Mouse (Mus musculus): Measurements from ENCODE around the gene Lars2. TPM values are rescaled to one million over a fixed set of nuclear protein-coding genes. Genes with fewer than 3 reads are reported as not detected.
A peak's percentile ranks its signal among the peaks of the same experiment; 100 is the strongest.
"Not testable (repeated sequence)": the region's sequence is repeated elsewhere in the genome, so short reads cannot be mapped to it uniquely, and the experiment has no call there.

Gene Lars2
- 7,402 and 9,263 TPM in 2 replicates for polyA plus RNA-seq (2012; ENCODE audit: insufficient read depth, insufficient read length, low replicate concordance, missing spikeins)

DNA sequence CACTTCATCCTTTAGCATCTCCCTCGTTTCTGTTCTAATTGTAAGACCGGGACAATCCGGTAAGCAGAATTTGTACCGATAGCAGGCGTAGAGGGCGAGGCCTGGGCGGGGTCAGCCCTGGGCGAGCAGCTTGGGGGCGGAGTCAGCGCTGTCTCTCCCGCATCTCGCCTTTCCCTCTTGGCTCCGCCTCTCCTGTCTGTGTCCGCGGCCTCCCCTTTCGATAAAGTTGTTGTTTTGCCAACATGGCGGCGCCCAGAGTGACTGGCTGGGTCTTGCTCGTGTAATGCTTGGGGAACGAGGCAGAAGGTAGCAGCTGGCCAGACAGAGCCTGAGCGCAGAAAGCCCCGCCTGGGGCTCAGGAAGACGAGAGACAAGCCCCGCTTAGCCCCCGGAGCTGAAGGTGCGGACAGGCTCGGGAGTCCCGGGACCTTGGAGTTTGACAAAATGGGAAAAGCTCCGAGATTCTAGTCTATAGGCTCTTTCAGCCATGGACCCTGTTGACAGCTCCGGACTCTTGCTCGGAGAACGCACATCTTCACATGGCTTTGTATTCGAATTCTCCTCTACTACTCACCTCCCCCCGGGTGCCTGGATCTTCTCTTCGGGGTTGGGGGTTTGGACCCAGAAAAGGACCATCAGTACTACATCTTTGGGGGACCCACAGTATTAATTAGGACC, at the start of gene Lars2:
TSS of gene Lars2 (plus strand) at position 220 of the 678 bp plus-strand sequence.
- WGBS: under 1% methylated on average over 35 of the region's 35 CpGs
- TF ChIP-seq CTCF (IDR thresholded peaks at IDR 0.05; ENCODE audit: insufficient read depth, low read depth, low read length) (no peak), POLR2A (IDR thresholded peaks at IDR 0.05; ENCODE audit: insufficient read depth, low read depth, low read length) (peak; percentile 70)
- Histone ChIP-seq H3K4me1 (ENCODE audit: control insufficient read depth, insufficient read depth, low read length) (peaks cover 2% of the 10 kb centered on the region; the same call in 1 of the 2 replicates), H3K27ac (ENCODE audit: insufficient read depth, low read depth, low read length) (peak within 1 kb of the TSS; percentile 49), H3K4me3 (ENCODE audit: insufficient read depth, low read depth, low read length) (peak within 1 kb of the TSS; percentile 77)

DNA sequence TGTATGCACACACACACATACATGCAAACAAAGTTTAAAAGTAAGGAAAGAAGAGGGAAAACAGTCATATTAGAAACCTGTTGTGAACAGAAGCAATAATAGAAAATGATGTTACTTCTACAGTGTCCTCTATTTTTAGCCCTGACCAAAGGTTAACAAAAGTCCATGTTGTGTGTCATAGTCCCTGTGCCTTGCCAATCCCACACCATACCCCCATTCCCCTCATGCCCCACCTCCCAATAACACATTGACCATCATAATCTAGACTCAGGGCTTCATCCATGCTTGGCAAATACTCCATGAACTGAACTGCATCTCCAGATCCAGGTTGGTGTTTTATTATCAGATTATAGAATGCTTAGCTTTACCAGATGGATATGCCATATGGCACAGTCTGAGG, 40.6 kb upstream of the Lars2 start:
- TF ChIP-seq CTCF (IDR thresholded peaks at IDR 0.05; ENCODE audit: insufficient read depth, low read depth, low read length): no peak
- no peak for TF ChIP-seq POLR2A (IDR thresholded peaks at IDR 0.05; ENCODE audit: insufficient read depth, low read depth, low read length)
- no peak overlapping the region for H3K27ac ChIP-seq (ENCODE audit: insufficient read depth, low read depth, low read length)
- no peak overlapping the region for H3K4me3 ChIP-seq (ENCODE audit: insufficient read depth, low read depth, low read length)
- no peaks in the 10 kb centered on the region for H3K4me1 ChIP-seq (ENCODE audit: control insufficient read depth, insufficient read depth, low read length)

DNA sequence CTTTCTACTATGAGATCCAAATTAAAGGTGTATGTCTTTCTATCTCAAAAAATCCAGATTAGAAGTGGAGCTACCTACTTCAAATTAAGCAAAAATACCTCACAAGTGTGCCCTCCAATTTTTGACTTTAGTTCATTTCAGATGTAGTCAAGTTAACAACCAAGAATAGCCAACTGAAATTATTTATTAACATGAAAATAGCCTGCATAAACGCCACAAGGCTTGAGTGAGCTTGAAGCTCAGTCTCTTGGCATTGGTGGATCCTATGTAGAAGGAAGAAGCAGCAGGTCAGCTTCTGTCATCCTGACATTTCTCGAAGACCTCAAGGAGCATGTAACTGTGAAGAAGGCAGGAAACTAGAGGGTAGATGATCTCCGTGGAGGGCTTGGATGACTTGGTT, 38.4 kb upstream of the Lars2 start:
- H3K4me1 ChIP-seq (ENCODE audit: control insufficient read depth, insufficient read depth, low read length): no peaks in the 10 kb centered on the region
- WGBS: 86% methylated on average over 3 of the region's 3 CpGs
- TF ChIP-seq CTCF (IDR thresholded peaks at IDR 0.05; ENCODE audit: insufficient read depth, low read depth, low read length) (no peak), POLR2A (IDR thresholded peaks at IDR 0.05; ENCODE audit: insufficient read depth, low read depth, low read length) (no peak)
- H3K27ac ChIP-seq (ENCODE audit: insufficient read depth, low read depth, low read length): no peak overlapping the region
- H3K4me3 ChIP-seq (ENCODE audit: insufficient read depth, low read depth, low read length): no peak overlapping the region

DNA sequence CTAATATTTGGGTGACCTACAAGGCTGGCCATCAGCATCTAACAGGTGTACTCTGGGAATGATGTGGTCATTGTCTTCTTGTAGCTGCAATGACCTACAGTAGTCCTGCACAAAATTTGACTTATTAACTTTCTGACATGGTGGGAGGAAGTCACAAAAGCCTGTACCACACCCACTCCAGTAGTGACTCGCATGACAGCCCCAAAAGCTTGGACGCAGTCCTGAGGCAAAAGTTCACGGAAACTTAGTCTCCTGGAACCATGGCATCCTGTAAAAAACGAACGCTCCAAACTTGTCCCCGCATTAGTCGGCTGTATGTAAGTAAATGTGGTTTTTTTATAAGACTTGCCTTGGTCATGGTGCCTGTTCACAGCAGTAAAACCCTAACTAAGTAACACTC, 36.9 kb upstream of the Lars2 start:
- peaks cover 1% of the 10 kb centered on the region for H3K4me1 ChIP-seq (ENCODE audit: control insufficient read depth, insufficient read depth, low read length)
- TF ChIP-seq CTCF (IDR thresholded peaks at IDR 0.05; ENCODE audit: insufficient read depth, low read depth, low read length): no peak
- TF ChIP-seq POLR2A (IDR thresholded peaks at IDR 0.05; ENCODE audit: insufficient read depth, low read depth, low read length): no peak
- WGBS: 94% methylated on average over 7 of the region's 7 CpGs
- no peak overlapping the region for H3K4me3 ChIP-seq (ENCODE audit: insufficient read depth, low read depth, low read length)
- no peak overlapping the region for H3K27ac ChIP-seq (ENCODE audit: insufficient read depth, low read depth, low read length)

DNA sequence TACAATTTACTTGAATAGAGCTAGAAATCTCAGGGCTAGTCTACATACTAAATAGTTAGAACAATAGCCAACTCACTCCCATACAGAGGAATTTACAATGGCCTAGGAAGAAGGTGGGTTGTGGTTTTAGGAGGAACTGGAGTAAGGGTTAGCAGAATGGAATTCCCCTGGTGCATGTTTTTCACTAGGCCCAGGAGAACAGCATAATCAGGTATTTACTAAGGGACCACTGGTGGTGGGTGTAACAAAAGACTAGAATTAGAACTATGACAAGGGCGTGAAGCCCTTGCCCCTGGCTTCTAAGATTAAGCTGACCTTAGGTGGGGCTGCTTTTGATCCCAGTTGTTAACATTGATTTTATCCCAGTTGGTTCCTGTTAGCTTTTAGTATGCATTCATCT, 36.5 kb upstream of the Lars2 start:
- not testable (repeated sequence) for H3K4me1 ChIP-seq (ENCODE audit: control insufficient read depth, insufficient read depth, low read length); H3K4me3 ChIP-seq (ENCODE audit: insufficient read depth, low read depth, low read length); H3K27ac ChIP-seq (ENCODE audit: insufficient read depth, low read depth, low read length)
- 82% methylated on average over 1 of the region's 1 CpGs for WGBS

DNA sequence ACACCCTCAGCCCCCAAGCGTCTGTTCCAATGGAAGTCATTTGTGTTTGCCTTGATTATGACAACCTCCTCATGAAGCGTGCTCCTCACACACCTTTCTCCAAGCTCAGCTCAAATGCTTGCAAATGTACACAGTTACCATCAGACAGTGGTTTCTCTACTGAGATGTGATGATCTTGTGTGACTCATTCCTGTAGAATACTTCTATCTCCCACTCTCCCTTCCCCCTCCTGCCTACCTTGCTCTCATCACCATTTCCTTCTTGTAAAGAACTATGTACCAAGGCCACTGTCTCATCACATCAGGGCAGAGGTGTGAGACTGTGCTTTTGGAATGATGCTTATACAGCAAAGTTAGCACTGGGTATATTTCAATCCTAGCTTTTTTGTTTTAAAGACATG, 33.2 kb upstream of the Lars2 start:
- no peak for TF ChIP-seq POLR2A (IDR thresholded peaks at IDR 0.05; ENCODE audit: insufficient read depth, low read depth, low read length)
- TF ChIP-seq CTCF (IDR thresholded peaks at IDR 0.05; ENCODE audit: insufficient read depth, low read depth, low read length): no peak
- H3K27ac ChIP-seq (ENCODE audit: insufficient read depth, low read depth, low read length): no peak overlapping the region
- WGBS: 89% methylated on average over 2 of the region's 2 CpGs
- H3K4me3 ChIP-seq (ENCODE audit: insufficient read depth, low read depth, low read length): no peak overlapping the region
- peaks cover 11% of the 10 kb centered on the region for H3K4me1 ChIP-seq (ENCODE audit: control insufficient read depth, insufficient read depth, low read length)

DNA sequence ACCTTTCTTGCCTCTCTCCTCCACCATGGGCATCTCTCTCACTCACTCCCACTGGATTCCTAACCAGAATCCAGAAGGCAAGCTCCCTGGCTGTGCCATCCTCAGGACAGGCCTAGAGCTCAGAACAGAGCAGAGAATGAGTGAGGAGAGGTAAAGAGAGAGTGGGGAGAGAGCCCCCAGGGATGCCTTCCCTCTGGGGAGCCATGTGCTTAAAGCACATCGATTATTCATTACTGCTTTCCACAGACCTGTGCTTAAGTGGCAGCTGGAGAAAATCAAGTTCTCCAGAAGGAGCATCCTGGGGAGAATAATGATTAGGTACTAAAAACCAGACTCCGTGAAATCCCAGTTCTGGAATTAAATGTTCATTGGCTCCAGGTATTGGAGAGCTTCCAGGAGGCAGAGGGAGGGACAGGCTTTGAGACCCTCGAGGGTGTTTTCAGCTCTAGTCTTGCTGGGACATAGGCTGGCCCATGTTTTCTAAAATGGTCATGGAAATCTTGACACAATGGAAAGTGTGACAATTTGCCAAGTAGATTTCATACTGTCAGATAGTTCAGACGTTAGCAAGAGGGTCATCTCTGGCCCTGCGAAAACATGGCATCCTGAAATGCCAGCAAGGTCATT, 31.6 kb upstream of the Lars2 start:
- Histone ChIP-seq H3K4me3 (ENCODE audit: insufficient read depth, low read depth, low read length) (no peak overlapping the region), H3K4me1 (ENCODE audit: control insufficient read depth, insufficient read depth, low read length) (peaks cover 13% of the 10 kb centered on the region), H3K27ac (ENCODE audit: insufficient read depth, low read depth, low read length) (no peak overlapping the region)
- no peak for TF ChIP-seq POLR2A (IDR thresholded peaks at IDR 0.05; ENCODE audit: insufficient read depth, low read depth, low read length)
- no peak for TF ChIP-seq CTCF (IDR thresholded peaks at IDR 0.05; ENCODE audit: insufficient read depth, low read depth, low read length)
- WGBS: 37% methylated on average over 5 of the region's 5 CpGs

DNA sequence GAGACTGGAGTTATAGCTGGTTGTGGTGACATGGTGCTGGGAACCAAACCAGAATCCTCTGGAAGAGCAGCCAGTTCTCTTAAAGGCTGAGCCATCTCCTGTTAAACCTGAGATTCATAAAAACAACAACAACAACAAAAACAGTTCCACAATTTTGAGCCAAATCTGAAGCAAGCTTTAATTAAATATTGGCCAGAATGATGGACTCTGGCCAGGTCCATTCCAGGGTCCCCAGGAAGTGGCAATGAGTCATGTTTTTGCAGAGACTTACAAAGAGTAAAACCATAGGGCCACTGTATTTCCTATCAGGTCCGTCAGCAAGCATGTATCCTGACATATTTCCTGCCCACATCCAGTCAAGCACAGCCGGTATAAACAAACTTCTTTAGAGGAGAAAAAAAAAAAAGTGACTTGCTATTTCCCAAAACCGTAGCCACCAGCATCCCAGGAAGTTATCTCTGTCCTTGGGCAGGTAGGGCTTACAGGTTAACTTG, 27.0 kb upstream of the Lars2 start:
- Histone ChIP-seq H3K4me1 (ENCODE audit: control insufficient read depth, insufficient read depth, low read length) (peaks cover 15% of the 10 kb centered on the region), H3K4me3 (ENCODE audit: insufficient read depth, low read depth, low read length) (no peak overlapping the region), H3K27ac (ENCODE audit: insufficient read depth, low read depth, low read length) (no peak overlapping the region)
- TF ChIP-seq CTCF (IDR thresholded peaks at IDR 0.05; ENCODE audit: insufficient read depth, low read depth, low read length): no peak
- TF ChIP-seq POLR2A (IDR thresholded peaks at IDR 0.05; ENCODE audit: insufficient read depth, low read depth, low read length): no peak
- WGBS: 76% methylated on average over 3 of the region's 3 CpGs

DNA sequence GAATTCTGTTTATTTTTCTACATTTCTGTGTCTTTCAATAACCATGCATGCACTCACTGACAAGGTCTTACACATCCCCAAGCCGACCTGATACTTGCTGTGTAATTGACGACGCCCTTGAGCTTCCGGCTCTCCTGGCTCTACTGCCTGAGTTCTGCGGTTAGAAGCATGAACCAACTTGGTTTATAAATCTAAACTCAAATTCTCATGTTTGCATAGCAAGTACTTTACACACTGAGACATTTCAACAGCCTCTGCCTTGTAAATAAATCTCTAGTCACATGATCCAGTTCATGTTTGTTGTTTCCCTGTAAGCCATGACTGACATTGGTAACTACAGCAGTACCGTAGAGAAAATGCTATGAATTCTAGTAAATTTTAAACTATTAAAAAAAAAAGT, 25.5 kb upstream of the Lars2 start:
- Histone ChIP-seq H3K4me1 (ENCODE audit: control insufficient read depth, insufficient read depth, low read length) (peaks cover 11% of the 10 kb centered on the region), H3K27ac (ENCODE audit: insufficient read depth, low read depth, low read length) (no peak overlapping the region), H3K4me3 (ENCODE audit: insufficient read depth, low read depth, low read length) (no peak overlapping the region)
- TF ChIP-seq POLR2A (IDR thresholded peaks at IDR 0.05; ENCODE audit: insufficient read depth, low read depth, low read length) (no peak), CTCF (IDR thresholded peaks at IDR 0.05; ENCODE audit: insufficient read depth, low read depth, low read length) (no peak)
- WGBS: 93% methylated on average over 6 of the region's 6 CpGs

Data from olfactory bulb, adult 2 months (tissue).